Mouse (Mus musculus) liver, postnatal 0 days (tissue): ENCODE results near the gene Pink1.

Experiments
- CTCF ChIP-seq: sonication (generic); IDR thresholded peaks from 2 replicates; pipeline ENCODE4 v1.5.1; 2016; ENCODE audit warnings: antibody characterized with exemption, low read depth
- EP300 ChIP-seq: IDR thresholded peaks from 2 replicates; pipeline ENCODE4 v1.6.1; 2016; ENCODE audit warnings: antibody characterized with exemption, low read depth, mild to moderate bottlenecking

DNA sequence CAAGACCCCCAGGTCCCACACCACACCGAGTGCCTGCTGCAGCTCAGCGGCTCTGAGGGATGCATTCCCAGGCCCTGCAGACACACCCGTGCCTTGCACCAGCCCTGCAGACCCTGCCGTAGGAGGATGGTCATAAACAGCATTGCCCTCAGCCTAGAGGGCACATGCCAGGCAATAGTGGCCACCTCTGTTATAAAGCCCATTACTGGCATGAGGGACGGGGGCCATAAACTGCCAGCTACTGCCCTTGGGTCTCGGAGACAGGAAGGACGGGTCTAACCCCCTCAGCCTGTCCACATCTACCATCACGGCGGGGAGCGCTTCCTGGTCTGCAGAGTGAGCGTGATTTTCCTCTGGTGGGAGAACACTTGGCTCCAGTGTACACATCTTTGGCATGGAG, 13.1 kb downstream of the Pink1 start:
- no peak for TF ChIP-seq CTCF
- TF ChIP-seq EP300 = no peak
